Mouse (Mus musculus): ENCODE data around the gene Otud7b. TPM values are rescaled to one million over a fixed set of nuclear protein-coding genes. Genes with fewer than 3 reads are reported as not detected.

Otud7b gene
- polyA plus RNA-seq, 1 experiment from 2014 or later = 20.7 TPM

DNA sequence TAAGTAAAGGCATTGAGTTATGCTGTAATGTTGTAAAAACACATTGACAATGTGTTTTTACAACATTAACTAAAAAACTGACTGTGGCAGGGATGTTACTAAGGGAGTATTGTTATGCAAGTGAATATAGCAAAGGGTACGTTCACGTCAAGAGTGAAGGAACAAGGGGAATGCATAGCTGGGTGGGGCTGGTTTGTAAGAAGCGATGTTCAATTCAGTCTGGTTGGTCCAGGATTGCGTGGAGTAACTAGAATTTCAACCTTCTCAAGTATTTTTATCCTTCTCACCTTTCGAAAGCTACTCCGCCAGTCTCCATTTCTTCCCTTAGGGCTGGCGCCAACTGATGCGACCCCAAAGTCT, 446 bp upstream of the Otud7b start:
- TF ChIP-seq CTCF (IDR thresholded peaks at IDR 0.05; ENCODE audit: low read depth) = no peak
- H3K27ac ChIP-seq = peak overlapping the region; percentile 92
- H3K4me1 ChIP-seq (replicated peaks; ENCODE audit: insufficient read depth, low read length) = peaks cover 10% of the 10 kb centered on the region
- peak; percentile 62 for DNase-seq (ENCODE audit: low spot score)
- no peaks in the 10 kb centered on the region for H3K9me3 ChIP-seq (replicated peaks; ENCODE audit: low read length)
- H3K4me2 ChIP-seq (ENCODE audit: low read length) = peak overlapping the region; percentile 82
- no peaks in the 10 kb centered on the region for H3K36me3 ChIP-seq (ENCODE audit: insufficient read depth, low read length)
- no peaks in the 10 kb centered on the region for H3K27me3 ChIP-seq (ENCODE audit: insufficient read depth, low read length)
- ATAC-seq (replicated peaks; ENCODE audit: low FRiP score, low read depth) = peak; percentile 11; the same call in 1 of the 2 replicates
- H3K9ac ChIP-seq (ENCODE audit: low read depth, low read length) = peak overlapping the region; percentile 95
- WGBS = under 1% methylated on average over 8 of the region's 8 CpGs
- peak overlapping the region; percentile 81 for H3K4me3 ChIP-seq (replicated peaks; ENCODE audit: low read depth, low read length)

DNA sequence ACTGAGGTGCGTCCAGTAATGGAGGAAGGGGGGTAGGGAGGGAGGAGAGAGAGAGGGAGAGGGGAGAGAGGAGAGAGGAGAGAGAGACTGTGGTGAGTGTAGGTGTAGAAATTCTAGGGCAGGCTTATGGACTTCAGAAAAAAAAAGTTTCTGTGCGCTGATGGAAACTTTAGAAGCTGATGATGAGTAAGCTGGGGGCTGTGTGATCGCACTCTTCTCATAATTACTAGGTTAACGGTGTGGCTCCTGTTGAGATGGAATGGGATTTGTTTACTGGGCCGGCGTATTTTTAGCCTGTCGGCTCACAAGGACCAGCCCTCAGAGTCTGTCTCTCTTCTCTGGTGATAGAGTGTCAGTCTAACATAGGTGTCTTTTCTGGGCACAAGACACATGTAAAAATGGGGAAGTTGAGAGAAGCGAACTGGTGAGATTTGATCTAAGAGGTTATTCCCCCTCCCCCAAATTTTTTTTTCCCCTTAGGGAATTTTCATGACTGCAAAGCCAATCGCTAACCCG, 963 bp downstream of the Otud7b start:
- DNase-seq (ENCODE audit: low spot score) = peak; percentile 59
- ATAC-seq (replicated peaks; ENCODE audit: low FRiP score, low read depth) = no peak; the same call in 1 of the 2 replicates
- H3K9ac ChIP-seq (ENCODE audit: low read depth, low read length) = peak overlapping the region; percentile 95

DNA sequence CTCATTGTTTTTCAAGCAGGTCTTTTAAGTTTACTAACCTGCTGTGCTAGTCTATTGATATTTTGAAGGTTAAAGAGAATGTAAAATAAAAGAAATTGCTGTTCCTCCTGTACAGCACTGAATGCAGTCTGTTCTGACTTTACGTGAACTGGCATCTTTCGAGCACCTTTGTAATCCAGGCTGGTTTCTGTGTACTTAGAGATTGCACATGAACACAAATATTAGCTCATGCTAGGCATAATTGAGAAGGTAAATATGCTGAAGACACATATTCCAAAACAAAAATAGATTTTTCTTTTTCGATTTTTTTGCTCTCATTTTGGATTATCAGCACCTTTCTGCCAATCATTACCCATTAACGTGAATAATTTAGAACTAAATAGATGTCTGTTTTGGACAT, 1.8 kb downstream of the Otud7b start:
- Histone ChIP-seq H3K9me3 (replicated peaks; ENCODE audit: low read length) (no peaks in the 10 kb centered on the region), H3K27me3 (ENCODE audit: insufficient read depth, low read length) (no peaks in the 10 kb centered on the region), H3K4me1 (replicated peaks; ENCODE audit: insufficient read depth, low read length) (peaks cover 10% of the 10 kb centered on the region), H3K4me3 (replicated peaks; ENCODE audit: low read depth, low read length) (no peak overlapping the region), H3K4me2 (ENCODE audit: low read length) (0 out of 2 replicates have a peak overlapping the region, but pooled peaks have one; percentile 82), H3K36me3 (ENCODE audit: insufficient read depth, low read length) (no peaks in the 10 kb centered on the region), H3K9ac (ENCODE audit: low read depth, low read length) (no peak overlapping the region), H3K27ac (no peak overlapping the region)
- no peak for ATAC-seq (replicated peaks; ENCODE audit: low FRiP score, low read depth)
- no peak for DNase-seq (ENCODE audit: low spot score)
- WGBS = 89% methylated on average over 4 of the region's 4 CpGs
- TF ChIP-seq CTCF (IDR thresholded peaks at IDR 0.05; ENCODE audit: low read depth) = no peak

More for the DNA sequence above, 963 bp downstream of the Otud7b start:
- H3K27me3 ChIP-seq (ENCODE audit: insufficient read depth, low read length) = no peaks in the 10 kb centered on the region
- H3K27ac ChIP-seq = peak overlapping the region; percentile 92
- no peak for TF ChIP-seq CTCF (IDR thresholded peaks at IDR 0.05; ENCODE audit: low read depth)
- peak overlapping the region; percentile 82 for H3K4me2 ChIP-seq (ENCODE audit: low read length)
- WGBS = 8% methylated on average over 10 of the region's 10 CpGs
- H3K4me3 ChIP-seq (replicated peaks; ENCODE audit: low read depth, low read length) = peak overlapping the region; percentile 81
- no peaks in the 10 kb centered on the region for H3K36me3 ChIP-seq (ENCODE audit: insufficient read depth, low read length)
- no peaks in the 10 kb centered on the region for H3K9me3 ChIP-seq (replicated peaks; ENCODE audit: low read length)
- H3K4me1 ChIP-seq (replicated peaks; ENCODE audit: insufficient read depth, low read length) = peaks cover 10% of the 10 kb centered on the region

DNA sequence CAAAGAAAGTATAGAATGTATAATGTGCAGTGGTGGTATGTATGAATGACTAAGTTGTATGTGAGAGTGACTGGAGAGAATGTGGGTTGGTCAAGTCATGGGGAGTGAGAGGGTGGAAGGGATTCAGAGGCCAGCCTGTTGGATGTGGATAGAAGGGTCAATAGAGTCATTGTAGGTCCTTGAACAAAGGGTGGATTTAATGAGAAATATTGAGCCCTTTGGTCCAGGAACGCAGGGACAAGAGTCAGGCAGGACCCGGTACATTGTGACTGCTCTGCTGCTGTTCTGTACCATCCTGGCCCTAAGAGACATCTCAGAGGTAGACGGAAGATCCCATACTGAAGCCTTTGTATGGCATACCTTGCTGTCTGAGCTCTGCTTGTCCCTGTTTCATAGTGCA, 4.0 kb downstream of the Otud7b start:
- no peak overlapping the region for H3K4me2 ChIP-seq (ENCODE audit: low read length)
- H3K4me1 ChIP-seq (replicated peaks; ENCODE audit: insufficient read depth, low read length) = peaks cover 10% of the 10 kb centered on the region
- ATAC-seq (replicated peaks; ENCODE audit: low FRiP score, low read depth) = no peak
- DNase-seq (ENCODE audit: low spot score) = no peak
- no peak overlapping the region for H3K9ac ChIP-seq (ENCODE audit: low read depth, low read length)
- H3K4me3 ChIP-seq (replicated peaks; ENCODE audit: low read depth, low read length) = no peak overlapping the region
- H3K36me3 ChIP-seq (ENCODE audit: insufficient read depth, low read length) = no peaks in the 10 kb centered on the region
- H3K9me3 ChIP-seq (replicated peaks; ENCODE audit: low read length) = no peaks in the 10 kb centered on the region
- no peak overlapping the region for H3K27ac ChIP-seq
- H3K27me3 ChIP-seq (ENCODE audit: insufficient read depth, low read length) = no peaks in the 10 kb centered on the region
- WGBS = 94% methylated on average over 3 of the region's 3 CpGs
- no peak for TF ChIP-seq CTCF (IDR thresholded peaks at IDR 0.05; ENCODE audit: low read depth)

DNA sequence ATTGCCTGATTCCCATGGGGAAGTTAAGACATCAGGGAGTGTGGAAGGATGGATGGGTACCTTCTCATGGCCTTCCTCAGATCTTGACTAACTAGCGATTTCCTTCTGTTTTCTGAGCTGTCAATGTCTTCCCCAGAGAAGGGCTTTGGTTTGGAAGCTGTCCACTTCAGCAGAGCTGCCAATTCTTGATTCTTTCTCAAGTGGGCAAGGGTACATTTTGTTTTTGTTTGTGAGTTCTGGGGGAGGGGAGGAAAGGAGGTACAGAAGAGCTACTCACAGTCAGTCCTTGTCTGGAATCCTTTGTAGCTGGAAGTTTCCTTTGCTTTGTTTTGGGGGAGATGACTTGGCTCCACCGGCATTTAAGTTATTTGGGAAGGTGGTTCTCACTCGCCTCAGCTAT, 8.9 kb downstream of the Otud7b start:
- Histone ChIP-seq H3K27ac (no peak overlapping the region), H3K4me1 (replicated peaks; ENCODE audit: insufficient read depth, low read length) (no peaks in the 10 kb centered on the region), H3K9ac (ENCODE audit: low read depth, low read length) (no peak overlapping the region), H3K4me3 (replicated peaks; ENCODE audit: low read depth, low read length) (no peak overlapping the region), H3K4me2 (ENCODE audit: low read length) (no peak overlapping the region), H3K9me3 (replicated peaks; ENCODE audit: low read length) (no peaks in the 10 kb centered on the region), H3K27me3 (ENCODE audit: insufficient read depth, low read length) (no peaks in the 10 kb centered on the region), H3K36me3 (ENCODE audit: insufficient read depth, low read length) (no peaks in the 10 kb centered on the region)
- WGBS = 60% methylated on average over 3 of the region's 3 CpGs
- no peak for TF ChIP-seq CTCF (IDR thresholded peaks at IDR 0.05; ENCODE audit: low read depth)
- ATAC-seq (replicated peaks; ENCODE audit: low FRiP score, low read depth) (no peak), DNase-seq (ENCODE audit: low spot score) (no peak)

DNA sequence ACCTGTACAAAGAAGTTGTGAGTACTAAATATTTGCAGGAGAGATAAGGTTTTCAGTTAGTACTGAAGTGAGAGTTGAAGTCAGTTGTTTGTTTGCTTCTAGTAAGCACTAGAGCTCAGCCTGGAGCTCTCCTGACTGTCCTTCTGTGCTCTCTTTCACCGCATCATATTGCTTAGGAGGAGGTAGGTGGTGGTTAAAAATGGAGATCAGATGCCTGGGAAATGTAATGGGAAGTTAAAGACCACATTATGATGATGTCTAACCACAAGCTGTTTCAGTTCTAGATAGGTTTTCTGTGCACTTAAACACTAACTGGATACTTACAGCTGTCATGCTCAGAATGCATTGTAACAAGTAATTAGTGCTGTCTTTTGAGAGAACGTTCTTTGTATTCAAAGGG, 13.8 kb downstream of the Otud7b start:
- Histone ChIP-seq H3K27ac (no peak overlapping the region), H3K4me2 (ENCODE audit: low read length) (no peak overlapping the region), H3K36me3 (ENCODE audit: insufficient read depth, low read length) (no peaks in the 10 kb centered on the region), H3K4me1 (replicated peaks; ENCODE audit: insufficient read depth, low read length) (no peaks in the 10 kb centered on the region), H3K9me3 (replicated peaks; ENCODE audit: low read length) (no peaks in the 10 kb centered on the region), H3K4me3 (replicated peaks; ENCODE audit: low read depth, low read length) (no peak overlapping the region), H3K9ac (ENCODE audit: low read depth, low read length) (no peak overlapping the region), H3K27me3 (ENCODE audit: insufficient read depth, low read length) (no peaks in the 10 kb centered on the region)
- no peak for DNase-seq (ENCODE audit: low spot score)
- WGBS = 81% methylated on average over 2 of the region's 2 CpGs
- no peak for TF ChIP-seq CTCF (IDR thresholded peaks at IDR 0.05; ENCODE audit: low read depth)
- no peak for ATAC-seq (replicated peaks; ENCODE audit: low FRiP score, low read depth)

DNA sequence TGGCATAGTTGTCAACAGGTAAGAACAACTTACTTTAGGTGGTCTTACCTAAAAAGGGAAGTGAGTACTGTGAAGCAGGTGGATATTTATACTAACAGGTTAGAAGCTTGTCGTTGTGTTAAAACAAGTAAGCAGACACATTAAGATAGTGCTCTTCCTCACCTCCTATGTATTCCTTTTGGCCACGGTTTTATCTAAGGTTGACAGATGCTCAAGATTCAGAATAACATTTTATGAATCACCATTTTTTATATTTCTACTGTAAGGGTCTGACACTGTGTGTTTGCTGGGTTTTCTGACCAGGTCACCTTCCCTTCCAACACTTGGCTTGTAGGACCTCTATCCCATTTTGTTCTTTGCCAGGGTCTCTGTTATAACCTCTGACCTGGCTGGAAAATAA, 14.4 kb downstream of the Otud7b start:
- Histone ChIP-seq H3K4me3 (replicated peaks; ENCODE audit: low read depth, low read length) (no peak overlapping the region), H3K27ac (no peak overlapping the region), H3K9me3 (replicated peaks; ENCODE audit: low read length) (no peaks in the 10 kb centered on the region), H3K4me2 (ENCODE audit: low read length) (no peak overlapping the region), H3K36me3 (ENCODE audit: insufficient read depth, low read length) (no peaks in the 10 kb centered on the region), H3K9ac (ENCODE audit: low read depth, low read length) (no peak overlapping the region), H3K27me3 (ENCODE audit: insufficient read depth, low read length) (no peaks in the 10 kb centered on the region), H3K4me1 (replicated peaks; ENCODE audit: insufficient read depth, low read length) (no peaks in the 10 kb centered on the region)
- no peak for DNase-seq (ENCODE audit: low spot score)
- no peak for TF ChIP-seq CTCF (IDR thresholded peaks at IDR 0.05; ENCODE audit: low read depth)
- 94% methylated on average over 2 of the region's 2 CpGs for WGBS
- ATAC-seq (replicated peaks; ENCODE audit: low FRiP score, low read depth) = no peak

Data from kidney, postnatal 0 days (tissue).